In genomic region chr15:67313648-67314047, GRCm38 (mm10) we compare ENCODE assay signal across 26 mouse cellular contexts.
A peak's percentile ranks its signal among the peaks of the same experiment; 100 is the strongest.
DNase-seq lines count a peak whose midpoint lies in the region; ATAC-seq and TF ChIP-seq lines count a peak whose summit lies in the region.
"Had no signal": no experiment of that assay in that cellular context is flagged by ENCODE, and none has a peak within 500 bp of the region (broad histone marks: within the 10 kb centered on the region; RNA-seq: fewer than 3 reads in every experiment).

No protein-coding gene starts in this region.

- H3K9ac ChIP-seq in lung, embryonic 14.5 days = no peak overlapping the region
- no peak overlapping the region for H3K9ac ChIP-seq in lung, postnatal 0 days (replicated peaks; ENCODE audit: low read depth)
- H3K9ac ChIP-seq: embryonic facial prominence, embryonic 12.5 days; embryonic facial prominence, embryonic 15.5 days; heart, embryonic 13.5 days; hindbrain, embryonic 14.5 days had no signal

- H3K4me2 ChIP-seq in lung, embryonic 14.5 days = no peak overlapping the region
- H3K4me2 ChIP-seq in lung, postnatal 0 days (replicated peaks; ENCODE audit: low read depth, low read length) = no peak overlapping the region
- H3K4me2 ChIP-seq: embryonic facial prominence, embryonic 12.5 days; embryonic facial prominence, embryonic 15.5 days; heart, embryonic 13.5 days; hindbrain, embryonic 14.5 days had no signal

- TF ChIP-seq POLR2A in lung, adult 2 months (IDR thresholded peaks at IDR 0.05; ENCODE audit: borderline replicate concordance, extremely low read depth, low read depth, low read length) = no peak
- TF ChIP-seq POLR2A in kidney, adult 2 months (IDR thresholded peaks at IDR 0.05; ENCODE audit: low read depth, low read length) = no peak

- no peaks in the 10 kb centered on the region for H3K36me3 ChIP-seq in lung, embryonic 14.5 days (ENCODE audit: insufficient read depth)
- no peaks in the 10 kb centered on the region for H3K36me3 ChIP-seq in lung, postnatal 0 days (ENCODE audit: insufficient read depth, low read length)
- H3K36me3 ChIP-seq in kidney, adult 2 months (ENCODE audit: control insufficient read depth, insufficient read depth, low read length) = no peaks in the 10 kb centered on the region
- H3K36me3 ChIP-seq: embryonic facial prominence, embryonic 12.5 days; embryonic facial prominence, embryonic 15.5 days; heart, embryonic 13.5 days had no signal

- H3K27me3 ChIP-seq in lung, embryonic 14.5 days (ENCODE audit: insufficient read depth, low read length) = no peaks in the 10 kb centered on the region
- no peaks in the 10 kb centered on the region for H3K27me3 ChIP-seq in lung, postnatal 0 days (replicated peaks; ENCODE audit: insufficient read depth, low read length)
- no peaks in the 10 kb centered on the region for H3K27me3 ChIP-seq in kidney, adult 2 months (replicated peaks; ENCODE audit: control insufficient read depth, insufficient read depth, low read length)
- H3K27me3 ChIP-seq: embryonic facial prominence, embryonic 12.5 days; embryonic facial prominence, embryonic 15.5 days; heart, embryonic 13.5 days had no signal

- no peak overlapping the region for H3K4me3 ChIP-seq in lung, embryonic 14.5 days (ENCODE audit: low read depth, low read length)
- no peak overlapping the region for H3K4me3 ChIP-seq in lung, adult 2 months (replicated peaks; ENCODE audit: extremely low read depth, low read depth, low read length)
- no peak overlapping the region for H3K4me3 ChIP-seq in lung, postnatal 0 days (ENCODE audit: low read depth, low read length)
- no peak overlapping the region for H3K4me3 ChIP-seq in kidney, adult 2 months (ENCODE audit: insufficient read depth, low read depth, low read length)
- H3K4me3 ChIP-seq: embryonic facial prominence, embryonic 12.5 days; embryonic facial prominence, embryonic 15.5 days; heart, embryonic 13.5 days had no signal

- DNase-seq in lung, embryonic 14.5 days = peak; percentile 53
- DNase-seq in lung, adult 2 months = no peak
- peak; percentile 22 for DNase-seq in NIH3T3 (ENCODE audit: low read depth)
- peak; percentile 68 for DNase-seq in lung, postnatal 0 days (ENCODE audit: low spot score)
- peak; percentile 26 for DNase-seq in lung, postnatal 25 days (ENCODE audit: low spot score)
- DNase-seq in frontal cortex, postnatal 14 days (ENCODE audit: low spot score in 2 of 2) = no peak
- DNase-seq in kidney, adult 2 months = no peak
- DNase-seq in thymus, adult 18-20 months = no peak
- DNase-seq: adrenal gland, postnatal 10 days; adrenal gland, postnatal 36 days; cerebellum, adult 11 months; cerebellum, adult 2 months; cerebellum, adult 9-11 months; cerebellum, postnatal 25 days; gastrocnemius, postnatal 14 days; heart, adult 11 months; heart, postnatal 14 days; heart, postnatal 4 days had no signal

- H3K9me3 ChIP-seq in lung, embryonic 14.5 days (ENCODE audit: low read depth, low read length) = no peaks in the 10 kb centered on the region
- H3K9me3 ChIP-seq in lung, postnatal 0 days (ENCODE audit: low read length) = no peaks in the 10 kb centered on the region
- H3K9me3 ChIP-seq: embryonic facial prominence, embryonic 12.5 days; embryonic facial prominence, embryonic 15.5 days; heart, embryonic 13.5 days had no signal

- TF ChIP-seq EP300 in lung, postnatal 0 days (IDR thresholded peaks at IDR 0.05) = peak; percentile 72

- H3K4me1 ChIP-seq in lung, embryonic 14.5 days (ENCODE audit: insufficient read depth) = 0 out of 2 replicates have a peak, but pooled peaks cover 3% of the 10 kb centered on the region
- H3K4me1 ChIP-seq in lung, adult 2 months (ENCODE audit: control insufficient read depth, insufficient read depth, low read length) = no peaks in the 10 kb centered on the region
- no peaks in the 10 kb centered on the region for H3K4me1 ChIP-seq in lung, postnatal 0 days (ENCODE audit: insufficient read depth, low read depth, low read length)
- no peaks in the 10 kb centered on the region for H3K4me1 ChIP-seq in kidney, adult 2 months (ENCODE audit: control insufficient read depth, insufficient read depth, low read length)
- H3K4me1 ChIP-seq: embryonic facial prominence, embryonic 12.5 days; embryonic facial prominence, embryonic 15.5 days; heart, embryonic 13.5 days had no signal

- no peak for ATAC-seq in lung, embryonic 14.5 days (ENCODE audit: insufficient read depth)
- peak; percentile 88 for ATAC-seq in lung, postnatal 0 days
- ATAC-seq: CD4-positive, CD25-positive, alpha-beta regulatory T cell, adult 4 months; forebrain, embryonic 14.5 days; hindbrain, postnatal 0 days; inflammation-experienced regulatory T-cells, adult 6 months had no signal

- TF ChIP-seq CTCF in lung, embryonic 14.5 days (IDR thresholded peaks at IDR 0.05; ENCODE audit: low read depth) = no peak
- TF ChIP-seq CTCF in lung, adult 2 months (IDR thresholded peaks at IDR 0.05; ENCODE audit: insufficient read depth, low read length) = no peak
- no peak for TF ChIP-seq CTCF in lung, postnatal 0 days (IDR thresholded peaks at IDR 0.05)
- no peak for TF ChIP-seq CTCF in kidney, adult 2 months (conservative IDR thresholded peaks at IDR 0.05; ENCODE audit: insufficient read depth, insufficient read length, low read depth, low read length)

- H3K27ac ChIP-seq in lung, embryonic 14.5 days (ENCODE audit: low read depth) = no peak overlapping the region
- no peak overlapping the region for H3K27ac ChIP-seq in lung, postnatal 0 days (ENCODE audit: low read length)
- H3K27ac ChIP-seq in kidney, adult 2 months (ENCODE audit: insufficient read depth, low read depth, low read length) = no peak overlapping the region
- H3K27ac ChIP-seq: embryonic facial prominence, embryonic 12.5 days; embryonic facial prominence, embryonic 15.5 days; heart, embryonic 13.5 days; hindbrain, embryonic 14.5 days; hindbrain, postnatal 0 days had no signal

Comparison
In these comparisons a context has a peak if more than half of its experiments do, and no peak if none do; other contexts are left out.
1. DNase-seq: peak in lung, embryonic 14.5 days (single experiment), NIH3T3 (single experiment), lung, postnatal 0 days (single experiment) and lung, postnatal 25 days (single experiment); none in lung, adult 2 months (single experiment), frontal cortex, postnatal 14 days (0 of 2), kidney, adult 2 months (single experiment) and thymus, adult 18-20 months (0 of 2).